Mouse (Mus musculus): ENCODE data around the gene Abat.

- TF ChIP-seq CTCF (IDR thresholded peaks at IDR 0.05; ENCODE audit: extremely low read depth, insufficient read depth, insufficient read length, insufficient replicate concordance) (no peak), POLR2A (IDR thresholded peaks at IDR 0.05; ENCODE audit: low read depth, low read length) (no peak)
These were observed 12.6 kb downstream of the Abat start for GRCm38 (mm10) chr16:8525877-8526276.

Measured in spleen, adult 2 months (tissue).